Mouse (Mus musculus) liver, adult 10 weeks (tissue): Measurements from ENCODE around the gene Astl. TPM values are rescaled to one million over a fixed set of nuclear protein-coding genes. Genes with fewer than 3 reads are reported as not detected.

Source experiments
- polyA plus RNA-seq: library from polyadenylated mRNA; stranded (reverse); fragments of 350-450 nt; fragmentation: Illumina TruSeq; extraction: RNeasy Lipid Tissue Mini Kit (QIAGEN cat#74804); gene quantifications from one replicate; pipeline ENCODE4 v1.2.3, GENCODE M21; 2014; ENCODE audit warnings: low read depth, low replicate concordance

Astl gene
- not detected for polyA plus RNA-seq

GRCm38 (mm10) chr2:127338416-127338815 lies at the start of gene Astl:
Gene Astl (plus strand): TSS chr2:127338639.

GRCm38 (mm10) chr2:127335767-127336496 lies 2.5 kb upstream of the Astl start, which contains the start of gene Dusp2:
Gene Dusp2 (plus strand): TSS chr2:127336159.

GRCm38 (mm10) chr2:127362459-127363281 lies 24.2 kb downstream of the Astl start, which contains the start of gene Adra2b:
Gene Adra2b (plus strand): TSS chr2:127363208.

Other genes with a start within 250 kb of the Astl start
- gene Ncaph, start 204.7 kb upstream of the Astl start, polyA plus RNA-seq = 0.58 TPM
- 1.6 TPM for gene Itpripl1, start 195.2 kb upstream of the Astl start, polyA plus RNA-seq
- 0.79 TPM for gene 1810024B03Rik, start 130.4 kb upstream of the Astl start, polyA plus RNA-seq
- 18.8 TPM for gene Snrnp200, start 130.3 kb upstream of the Astl start, polyA plus RNA-seq
- 17.7 TPM for gene Ciao1, start 90.8 kb upstream of the Astl start, polyA plus RNA-seq
- 21.4 TPM for gene Tmem127, start 90.7 kb upstream of the Astl start, polyA plus RNA-seq
- gene Stard7, start 68.4 kb upstream of the Astl start, polyA plus RNA-seq = 127 TPM
- not detected for gene Dusp2, start 2.5 kb upstream of the Astl start, polyA plus RNA-seq
- 0.95 TPM for gene Adra2b, start 24.6 kb downstream of the Astl start, polyA plus RNA-seq
- not detected for gene Gpat2, start 86.6 kb downstream of the Astl start, polyA plus RNA-seq
- 14.3 TPM for gene Fahd2a, start 105.9 kb downstream of the Astl start, polyA plus RNA-seq
- not detected for gene Kcnip3, start 183.5 kb downstream of the Astl start, polyA plus RNA-seq
- not detected for gene Prom2, start 202.8 kb downstream of the Astl start, polyA plus RNA-seq
- 3.2 TPM for gene Zfp661, start 248.5 kb downstream of the Astl start, polyA plus RNA-seq
- 19.1 TPM for gene Mrps5, start 248.6 kb downstream of the Astl start, polyA plus RNA-seq